Mouse (Mus musculus): Measurements from ENCODE around the gene Myct1.

Myct1 gene

DNA sequence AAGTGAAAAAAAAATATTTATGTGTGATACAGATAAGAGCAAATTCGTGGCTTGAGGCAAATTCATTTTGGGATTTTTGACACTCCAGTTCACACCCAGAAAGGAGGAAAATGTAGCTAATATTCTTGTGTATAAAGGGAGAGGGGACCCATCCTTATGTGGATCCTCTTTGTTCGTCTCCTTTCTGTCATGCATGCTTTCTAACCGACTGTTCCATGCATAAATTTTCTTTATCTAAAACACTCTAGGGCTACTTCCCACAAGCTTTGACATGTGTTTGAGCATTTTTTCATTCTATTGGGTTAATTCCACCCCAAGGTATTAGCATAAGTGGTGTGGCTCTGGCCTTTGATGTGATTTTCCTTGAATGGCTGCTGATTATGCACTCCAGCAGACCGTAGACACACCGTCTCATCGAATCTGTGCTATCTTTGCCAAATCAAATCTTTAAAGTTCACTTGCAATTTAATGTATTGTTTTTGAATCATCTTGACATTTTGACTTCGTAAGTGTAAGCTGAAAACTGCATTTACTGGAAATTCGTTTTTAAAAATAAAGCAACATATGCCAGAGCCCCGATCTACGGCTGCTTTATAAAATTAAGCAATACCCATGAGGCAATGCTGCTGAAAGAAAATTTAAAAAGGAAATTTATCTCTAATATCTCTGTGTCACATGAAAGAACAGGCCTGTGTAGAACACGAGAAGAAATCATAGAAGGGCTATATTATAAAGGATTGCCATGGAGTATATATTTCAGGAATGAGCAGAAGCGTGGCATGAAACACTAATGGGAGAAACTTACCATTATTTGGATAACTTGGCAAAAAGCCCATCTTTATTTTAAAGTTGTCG lies 21.8 kb downstream of the Myct1 start:
- DNase-seq (ENCODE audit: low read depth, low spot score), result no peak

DNA sequence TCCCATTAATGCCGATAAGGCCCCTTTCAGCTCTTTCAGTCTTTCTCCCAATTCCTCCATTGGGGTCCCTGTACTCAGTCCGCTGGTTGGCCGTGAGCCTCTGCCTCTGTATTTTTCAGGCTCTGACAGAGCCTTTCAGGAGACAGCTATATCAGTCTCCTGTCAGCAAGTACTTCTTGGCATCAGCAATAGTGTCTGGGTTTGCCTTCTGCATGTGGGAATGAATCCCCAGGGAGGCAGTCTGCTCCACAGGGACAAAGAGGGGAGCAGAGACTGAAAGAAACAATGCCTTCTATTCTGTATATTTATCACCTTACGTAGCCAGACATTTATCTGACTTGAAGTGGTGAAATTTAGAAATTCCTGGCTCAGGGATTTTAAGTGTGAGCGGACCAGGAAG lies 32.7 kb downstream of the Myct1 start:
- no peak for DNase-seq (ENCODE audit: low read depth, low spot score)

- no peak for DNase-seq (ENCODE audit: low read depth, low spot score)
These were observed 40.2 kb downstream of the Myct1 start for GRCm38 (mm10) chr10:5633672-5634200.

DNA sequence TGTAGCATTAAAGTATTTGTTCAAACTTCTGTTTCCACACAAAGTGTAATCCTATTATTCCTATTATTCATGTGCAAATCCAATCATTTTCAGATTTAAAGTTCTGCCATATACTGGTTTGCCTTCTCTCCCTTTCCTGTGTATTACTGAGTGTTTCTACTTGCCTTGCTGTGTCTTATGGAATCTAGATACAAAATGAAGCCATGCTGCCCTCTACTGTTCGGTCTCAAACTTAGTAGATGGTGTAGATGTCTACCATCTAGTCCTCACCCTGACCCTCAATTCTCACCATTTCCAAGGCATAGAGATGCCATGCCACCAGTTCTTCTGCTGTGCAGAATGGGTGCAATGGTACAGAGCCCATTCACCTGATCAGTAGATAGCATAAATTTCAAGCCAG lies 40.8 kb downstream of the Myct1 start:
- DNase-seq (ENCODE audit: low read depth, low spot score), result peak; percentile 31

DNA sequence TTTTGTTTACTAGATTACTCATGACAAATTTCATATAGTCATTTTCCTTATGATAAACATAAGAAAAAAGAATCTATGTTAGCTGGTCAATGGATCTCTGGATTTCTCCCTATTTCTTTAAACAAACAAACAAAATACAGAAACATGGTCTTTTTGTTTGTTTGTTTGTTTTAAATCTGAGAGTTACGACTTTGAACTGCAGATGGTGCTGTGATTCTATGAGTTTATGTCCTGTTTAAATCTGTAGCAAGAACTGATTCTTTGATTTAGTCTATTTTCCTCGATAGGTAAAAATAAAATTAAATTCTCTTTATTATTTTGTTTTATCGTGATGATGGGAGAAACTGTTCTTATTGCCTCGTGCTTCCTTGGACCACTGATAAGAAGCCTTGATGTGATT lies 43.7 kb downstream of the Myct1 start:
- no peak for DNase-seq (ENCODE audit: low read depth, low spot score)

DNA sequence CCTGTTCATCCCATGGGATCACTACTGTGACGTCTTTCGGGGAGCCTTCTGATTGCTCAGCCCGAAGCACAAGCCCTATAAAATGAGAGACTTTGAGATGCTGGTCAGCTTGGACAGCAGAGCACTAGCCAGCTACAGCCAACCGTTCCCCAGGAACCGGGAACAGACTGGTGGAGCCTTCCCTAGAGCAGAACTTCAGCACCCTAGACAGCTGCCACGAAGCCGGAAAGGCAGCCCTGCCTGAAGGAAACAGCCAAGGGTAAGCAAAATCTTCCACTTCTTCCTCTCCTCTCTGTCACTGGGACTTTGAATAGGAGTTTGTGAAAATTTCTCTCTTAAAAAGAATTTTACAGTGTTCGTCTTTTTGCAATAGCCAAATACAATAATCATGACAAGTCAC lies 45.5 kb downstream of the Myct1 start, which contains the start of gene Vip:
Vip (plus strand) TSS at position 107 of the 400 bp plus-strand sequence.
- DNase-seq (ENCODE audit: low read depth, low spot score), result no peak
